Mouse (Mus musculus) liver, embryonic 12.5 days (tissue): ENCODE measurements around the gene Rd3. TPM values are rescaled to one million over a fixed set of nuclear protein-coding genes. Genes with fewer than 3 reads are reported as not detected.
A peak's percentile ranks its signal among the peaks of the same experiment; 100 is the strongest.

Source experiments
- ATAC-seq: fragments of 200-750 bp; cut with Nextera tagmentation; 2 replicates; pipeline ENCODE4 v1.8.0; 2017; ENCODE audit warnings: moderate number of reproducible peaks, mild to moderate bottlenecking, moderate library complexity
- H3K27ac ChIP-seq: fragments of 300-500 bp; sonication (generic); 2 replicates; pipeline ENCODE4 v1.5.1; 2016; ENCODE audit warnings: mild to moderate bottlenecking
- H3K27me3 ChIP-seq: fragments of 300-500 bp; sonication (generic); replicated peaks from 2 replicates; pipeline ENCODE4 v1.6.1; 2016; ENCODE audit warnings: mild to moderate bottlenecking, moderate library complexity
- H3K36me3 ChIP-seq: fragments of 300-500 bp; sonication (generic); 2 replicates; pipeline ENCODE4 v1.6.1; 2016; ENCODE audit warnings: mild to moderate bottlenecking, moderate library complexity
- H3K4me1 ChIP-seq: fragments of 300-500 bp; sonication (generic); 2 replicates; pipeline ENCODE4 v1.6.1; 2016
- H3K4me2 ChIP-seq: fragments of 300-500 bp; sonication (generic); 2 replicates; pipeline ENCODE4 v1.6.1; 2016; ENCODE audit warnings: mild to moderate bottlenecking, moderate library complexity
- H3K4me3 ChIP-seq: fragments of 300-500 bp; sonication (generic); 2 replicates; pipeline ENCODE4 v1.5.1; 2016; ENCODE audit warnings: mild to moderate bottlenecking, moderate library complexity
- H3K9ac ChIP-seq: fragments of 300-500 bp; sonication (generic); 2 replicates; pipeline ENCODE4 v1.6.1; 2016; ENCODE audit warnings: mild to moderate bottlenecking, moderate library complexity
- H3K9me3 ChIP-seq: fragments of 300-500 bp; sonication (generic); replicated peaks from 2 replicates; pipeline ENCODE4 v1.6.1; 2016; ENCODE audit warnings: mild to moderate bottlenecking, moderate library complexity
- WGBS: fragments of 180-500 bp; shearing (Covaris S2); methylation state at CpG from one replicate; pipeline ENCODE4 v1.1.7; 2016; ENCODE audit not compliant: insufficient replicate concordance; 5-methylcytosine and 5-hydroxymethylcytosine counted together
- polyA plus RNA-seq: library from polyadenylated mRNA; unstranded; fragments of >200 nt; fragmentation: Nextera tagmentation; extraction: Ambion mirVana; gene quantifications from 2 replicates; pipeline ENCODE4 v1.2.1, GENCODE M21; 2016

The Rd3 gene
- polyA plus RNA-seq: 0.13 and 0.19 TPM in 2 replicates

DNA sequence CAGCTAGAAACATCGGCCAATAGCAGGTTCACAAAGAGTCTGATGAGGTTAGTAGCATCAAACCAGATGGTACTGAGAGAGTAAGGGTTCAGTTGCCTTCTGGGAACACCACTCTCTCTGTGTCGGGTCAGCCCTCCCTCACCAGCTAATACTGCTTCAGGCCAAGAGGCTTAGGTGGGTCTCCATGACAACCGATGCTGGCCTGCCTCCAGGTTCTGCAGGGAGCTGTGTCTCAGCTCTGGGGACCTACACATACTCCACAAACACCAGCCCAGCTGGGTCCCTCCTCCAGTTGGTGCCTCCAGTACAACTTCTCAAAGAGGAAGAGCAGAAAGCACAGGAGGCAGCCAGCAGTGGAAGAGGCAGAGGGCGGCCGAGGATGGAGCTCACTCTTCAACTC is at the start of gene Rd3:
Gene Rd3 (plus strand): TSS at position 184 of the 400 bp plus-strand sequence.
- no peak within 1 kb of the TSS for H3K9ac ChIP-seq
- H3K4me1 ChIP-seq: no peaks in the 10 kb centered on the region
- no peak within 1 kb of the TSS for H3K4me2 ChIP-seq
- no peaks in the 10 kb centered on the region for H3K36me3 ChIP-seq
- H3K27me3 ChIP-seq: peaks cover 51% of the 10 kb centered on the region
- ATAC-seq: no peak
- WGBS: 58% methylated on average over 5 of the region's 5 CpGs
- no peak within 1 kb of the TSS for H3K27ac ChIP-seq
- H3K9me3 ChIP-seq: no peaks in the 10 kb centered on the region
- no peak within 1 kb of the TSS for H3K4me3 ChIP-seq

DNA sequence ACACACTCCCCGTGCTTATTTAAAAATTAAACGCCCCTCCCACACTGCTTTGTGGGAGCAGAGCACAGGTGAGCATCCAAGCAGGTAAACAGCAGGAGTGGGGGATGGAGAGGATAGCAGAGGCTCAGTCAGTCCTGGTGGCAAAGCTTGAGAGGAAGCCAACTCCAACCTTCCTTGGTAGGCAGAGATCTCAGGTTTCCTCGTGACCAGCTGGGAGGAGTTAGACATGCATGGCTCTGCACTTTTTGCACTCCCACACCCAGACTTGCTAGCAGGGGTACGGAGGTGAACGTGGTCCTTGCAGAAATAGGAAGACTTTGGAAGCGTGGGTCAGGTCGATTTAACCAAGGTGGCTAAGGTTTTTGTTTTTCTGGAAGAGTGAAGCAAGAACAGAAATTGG is 48.8 kb upstream of the Rd3 start:
- no peak overlapping the region for H3K4me2 ChIP-seq
- no peaks in the 10 kb centered on the region for H3K9me3 ChIP-seq
- WGBS: 55% methylated on average over 7 of the region's 7 CpGs
- no peak overlapping the region for H3K9ac ChIP-seq
- no peak overlapping the region for H3K4me3 ChIP-seq
- no peak for ATAC-seq
- no peaks in the 10 kb centered on the region for H3K4me1 ChIP-seq
- H3K27ac ChIP-seq: no peak overlapping the region
- H3K27me3 ChIP-seq: peaks cover 72% of the 10 kb centered on the region
- no peaks in the 10 kb centered on the region for H3K36me3 ChIP-seq

GRCm38 (mm10) chr1:191929065-191929464 is 48.1 kb upstream of the Rd3 start:
- H3K4me1 ChIP-seq: no peaks in the 10 kb centered on the region
- H3K4me2 ChIP-seq: no peak overlapping the region
- no peak overlapping the region for H3K4me3 ChIP-seq
- no peaks in the 10 kb centered on the region for H3K36me3 ChIP-seq
- peaks cover 68% of the 10 kb centered on the region for H3K27me3 ChIP-seq
- WGBS: 61% methylated on average over 8 of the region's 8 CpGs
- ATAC-seq: no peak
- H3K9ac ChIP-seq: no peak overlapping the region
- H3K9me3 ChIP-seq: no peaks in the 10 kb centered on the region
- no peak overlapping the region for H3K27ac ChIP-seq

DNA sequence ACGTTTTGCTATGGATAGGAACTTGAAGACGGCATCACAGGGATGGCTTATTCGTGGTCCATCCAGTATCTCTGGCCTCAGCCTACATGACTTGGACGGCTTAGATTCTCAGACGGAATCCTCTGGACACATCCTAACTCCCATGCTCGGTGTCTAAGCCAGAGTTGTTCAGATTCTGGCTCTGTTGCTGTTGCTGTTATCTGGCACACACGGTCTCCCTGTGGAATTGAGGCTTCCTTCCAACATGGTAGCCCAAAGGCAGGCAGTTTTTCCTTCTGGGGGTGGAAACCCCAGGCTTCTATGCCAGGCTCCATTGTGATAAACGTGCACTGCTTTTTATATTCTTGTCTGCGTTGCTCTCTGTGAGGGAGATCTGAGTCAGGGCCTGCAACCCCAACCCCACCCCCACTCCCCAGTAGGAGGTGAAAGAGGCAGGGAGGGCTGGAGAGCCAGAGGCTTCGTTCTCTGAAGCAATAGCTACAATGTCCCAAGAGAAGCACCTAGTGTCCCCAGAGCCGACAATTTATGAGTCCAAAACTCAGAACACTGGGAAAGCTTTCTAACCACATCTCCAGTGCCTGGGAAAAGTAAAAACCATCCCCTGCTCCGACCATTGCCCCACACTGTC is 47.2 kb upstream of the Rd3 start:
- no peak overlapping the region for H3K4me3 ChIP-seq
- ATAC-seq: no peak
- no peaks in the 10 kb centered on the region for H3K36me3 ChIP-seq
- no peak overlapping the region for H3K9ac ChIP-seq
- peaks cover 68% of the 10 kb centered on the region for H3K27me3 ChIP-seq
- 57% methylated on average over 12 of the region's 12 CpGs for WGBS
- no peak overlapping the region for H3K4me2 ChIP-seq
- no peak overlapping the region for H3K27ac ChIP-seq
- no peaks in the 10 kb centered on the region for H3K9me3 ChIP-seq
- H3K4me1 ChIP-seq: no peaks in the 10 kb centered on the region

DNA sequence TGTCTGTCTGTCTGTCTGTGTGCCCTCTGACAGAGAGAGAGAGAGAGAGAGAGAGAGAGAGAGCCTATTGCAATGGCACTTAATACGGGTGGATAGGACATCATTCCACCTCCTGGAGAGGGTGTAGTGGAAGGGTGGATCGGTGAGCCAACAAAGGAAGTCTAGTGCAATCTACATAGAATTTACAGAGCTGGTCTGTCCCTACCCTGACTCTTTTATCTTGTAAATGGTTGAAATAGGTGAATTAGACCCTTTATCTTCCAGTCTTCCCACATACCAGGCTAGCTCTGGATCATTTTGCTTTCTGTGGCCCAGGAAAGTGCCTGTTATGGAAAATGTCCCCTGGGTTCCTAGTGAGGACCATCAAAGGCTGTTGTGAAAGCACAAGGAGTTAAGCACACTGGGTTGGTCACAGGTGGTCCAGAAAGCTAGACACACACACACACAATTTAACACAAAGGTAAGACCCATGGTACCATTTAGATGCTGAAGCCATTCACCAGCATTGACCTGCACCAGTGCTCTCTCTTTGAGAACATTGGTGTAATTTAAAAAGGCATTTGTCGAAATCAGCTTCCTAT is 46.6 kb upstream of the Rd3 start:
- Histone ChIP-seq H3K27me3 (peaks cover 65% of the 10 kb centered on the region), H3K27ac (no peak overlapping the region), H3K9ac (no peak overlapping the region), H3K36me3 (no peaks in the 10 kb centered on the region), H3K9me3 (no peaks in the 10 kb centered on the region), H3K4me2 (no peak overlapping the region), H3K4me1 (no peaks in the 10 kb centered on the region), H3K4me3 (no peak overlapping the region)
- 60% methylated on average over 3 of the region's 3 CpGs for WGBS
- ATAC-seq: no peak

DNA sequence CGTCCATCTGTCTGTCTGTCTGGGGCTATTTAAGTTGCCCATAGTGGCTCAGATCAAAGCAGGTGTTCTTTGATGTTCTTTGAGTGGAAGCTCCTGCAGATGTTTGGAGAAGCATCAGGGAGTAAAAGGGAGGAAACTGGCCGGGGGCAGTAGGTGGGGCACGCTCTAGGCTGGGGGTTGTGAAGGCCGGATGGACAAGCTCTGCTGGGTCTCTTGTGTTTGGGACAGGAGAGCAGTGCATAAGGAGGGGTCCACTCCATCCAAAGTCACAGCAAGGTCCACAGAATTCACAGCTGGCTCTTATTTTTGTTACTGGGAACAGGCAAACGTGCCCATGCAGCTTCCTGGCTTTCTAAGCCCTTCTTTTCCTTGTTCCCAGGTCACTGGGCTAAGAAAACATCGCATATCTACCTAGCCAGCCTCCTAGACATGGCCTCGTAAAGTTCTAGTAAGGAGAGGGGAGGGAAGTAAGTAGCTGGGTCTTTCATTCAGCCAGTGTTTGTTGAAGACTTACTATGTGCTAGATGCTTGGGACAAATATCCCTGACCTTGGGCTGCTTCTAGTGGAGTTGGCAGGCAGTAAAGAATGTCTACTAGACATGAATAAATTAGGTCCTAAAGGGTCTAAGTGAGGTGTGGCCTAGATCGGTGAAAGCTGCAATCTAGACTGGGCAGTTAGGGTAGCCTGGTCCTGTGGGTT is 44.7 kb upstream of the Rd3 start:
- no peak overlapping the region for H3K4me2 ChIP-seq
- no peak overlapping the region for H3K4me3 ChIP-seq
- no peak overlapping the region for H3K27ac ChIP-seq
- H3K9me3 ChIP-seq: no peaks in the 10 kb centered on the region
- WGBS: 56% methylated on average over 8 of the region's 8 CpGs
- no peaks in the 10 kb centered on the region for H3K4me1 ChIP-seq
- H3K9ac ChIP-seq: no peak overlapping the region
- no peak for ATAC-seq
- peaks cover 58% of the 10 kb centered on the region for H3K27me3 ChIP-seq
- no peaks in the 10 kb centered on the region for H3K36me3 ChIP-seq

DNA sequence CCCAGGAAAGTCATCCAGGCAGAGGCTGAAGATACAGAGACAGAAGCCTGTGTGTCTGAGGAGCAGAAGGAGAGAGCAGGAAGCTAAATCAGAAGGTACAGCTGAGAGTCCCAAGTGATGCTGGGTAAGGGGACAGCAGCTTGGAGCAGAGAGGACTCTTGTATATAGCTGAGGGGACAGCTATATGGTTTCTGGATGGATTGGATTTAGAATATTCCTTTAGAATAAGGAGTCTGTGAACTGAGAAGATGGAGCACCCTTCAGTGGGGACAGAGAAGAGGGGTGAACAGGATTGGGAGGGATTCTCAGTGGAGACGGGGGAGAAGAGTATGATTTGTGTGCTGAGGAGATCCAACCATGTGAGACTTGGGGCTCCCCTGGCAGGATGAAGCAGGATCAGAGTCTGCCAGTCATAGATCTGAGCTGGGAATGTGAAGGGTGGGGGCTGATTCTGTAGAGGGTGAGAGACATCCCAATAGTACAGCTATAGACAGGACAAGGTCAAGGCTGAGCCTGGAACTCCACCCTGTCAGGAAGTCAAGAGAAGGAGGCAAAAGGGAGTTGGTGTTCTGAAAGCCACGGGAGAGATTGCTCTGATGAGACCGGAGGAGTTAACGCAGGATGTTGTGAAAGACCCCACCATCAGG is 44.1 kb upstream of the Rd3 start:
- 48% methylated on average over 4 of the region's 4 CpGs for WGBS
- peak; percentile 18; the same call in 1 of the 2 replicates for ATAC-seq
- H3K4me2 ChIP-seq: no peak overlapping the region
- H3K27me3 ChIP-seq: peaks cover 51% of the 10 kb centered on the region
- no peaks in the 10 kb centered on the region for H3K36me3 ChIP-seq
- H3K27ac ChIP-seq: no peak overlapping the region
- no peak overlapping the region for H3K4me3 ChIP-seq
- no peaks in the 10 kb centered on the region for H3K9me3 ChIP-seq
- H3K4me1 ChIP-seq: no peaks in the 10 kb centered on the region
- H3K9ac ChIP-seq: no peak overlapping the region

DNA sequence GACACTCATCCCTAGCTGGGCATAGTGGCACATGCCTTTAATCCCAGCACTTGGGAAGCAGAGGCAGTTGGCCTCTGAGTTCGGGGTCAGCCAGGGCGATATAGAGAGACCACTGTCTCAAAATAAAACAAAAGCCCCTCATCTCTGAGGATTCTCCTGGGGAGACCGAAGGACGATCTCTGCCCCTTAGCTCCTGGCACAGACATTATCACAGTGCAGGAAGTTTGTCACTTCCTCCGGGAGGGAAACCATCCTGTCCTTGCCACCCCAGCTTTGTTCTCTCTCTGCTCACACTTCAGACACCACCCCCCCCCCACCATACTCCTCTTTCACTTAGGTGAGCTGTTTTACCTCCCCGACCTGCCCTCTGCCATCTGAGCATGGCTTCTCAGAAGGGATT is 33.5 kb upstream of the Rd3 start:
- peaks cover 14% of the 10 kb centered on the region for H3K4me1 ChIP-seq
- H3K9me3 ChIP-seq: no peaks in the 10 kb centered on the region
- H3K9ac ChIP-seq: no peak overlapping the region
- H3K27ac ChIP-seq: no peak overlapping the region
- H3K4me2 ChIP-seq: no peak overlapping the region
- ATAC-seq: no peak
- WGBS: 37% methylated on average over 6 of the region's 6 CpGs
- H3K27me3 ChIP-seq: peaks cover 2% of the 10 kb centered on the region; the same call in 1 of the 2 replicates
- H3K36me3 ChIP-seq: no peaks in the 10 kb centered on the region
- no peak overlapping the region for H3K4me3 ChIP-seq

DNA sequence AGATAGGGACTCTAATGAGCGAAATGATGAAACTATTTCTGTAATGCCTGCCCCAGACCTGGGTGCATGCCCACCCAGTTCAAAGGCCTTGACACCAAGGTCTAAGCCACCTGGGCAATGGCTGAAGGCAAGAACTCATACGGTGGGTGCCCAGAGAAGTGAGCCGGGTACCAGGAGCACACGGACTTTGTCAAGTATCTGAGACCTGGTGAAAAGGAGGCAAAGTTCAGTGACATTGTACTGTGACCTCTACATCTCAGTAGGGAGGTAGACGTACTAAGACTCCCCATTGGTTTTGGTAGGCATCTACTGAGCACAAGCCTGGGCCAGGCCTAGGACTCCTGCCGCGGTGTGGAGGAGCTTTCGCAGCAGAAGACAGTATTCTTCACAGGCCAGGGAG is 31.8 kb upstream of the Rd3 start:
- 80% methylated on average over 8 of the region's 8 CpGs for WGBS

DNA sequence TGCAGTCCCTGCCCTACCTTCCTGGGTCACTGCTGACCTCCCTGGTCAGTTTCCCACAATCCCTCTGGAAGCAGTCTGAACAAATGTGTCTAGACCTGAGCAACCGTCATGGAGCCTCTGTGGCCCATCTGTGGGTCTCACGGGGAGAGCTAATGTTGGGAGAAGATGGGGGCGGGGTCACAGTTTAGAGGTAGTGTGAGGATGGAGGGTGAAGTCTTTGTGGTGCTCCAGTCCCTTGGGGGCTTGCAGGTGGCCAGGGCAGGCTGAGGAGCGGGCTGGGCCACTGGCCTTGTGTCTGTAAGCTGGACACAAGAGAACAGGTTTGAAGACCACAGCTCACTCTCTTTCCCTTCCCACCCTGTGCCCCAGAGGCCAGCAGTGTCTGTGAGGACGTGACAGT is 31.4 kb upstream of the Rd3 start:
- ATAC-seq: no peak
- H3K4me3 ChIP-seq: no peak overlapping the region
- H3K9ac ChIP-seq: no peak overlapping the region
- H3K9me3 ChIP-seq: no peaks in the 10 kb centered on the region
- no peaks in the 10 kb centered on the region for H3K36me3 ChIP-seq
- H3K4me1 ChIP-seq: peaks cover 14% of the 10 kb centered on the region
- 61% methylated on average over 5 of the region's 5 CpGs for WGBS
- no peak overlapping the region for H3K27ac ChIP-seq
- H3K27me3 ChIP-seq: peaks cover 5% of the 10 kb centered on the region; the same call in 1 of the 2 replicates
- H3K4me2 ChIP-seq: no peak overlapping the region

More for the DNA sequence above, 31.8 kb upstream of the Rd3 start:
- H3K27me3 ChIP-seq: peaks cover 5% of the 10 kb centered on the region; the same call in 1 of the 2 replicates
- no peak for ATAC-seq
- H3K4me1 ChIP-seq: peaks cover 14% of the 10 kb centered on the region
- no peaks in the 10 kb centered on the region for H3K36me3 ChIP-seq
- H3K4me3 ChIP-seq: no peak overlapping the region
- H3K9me3 ChIP-seq: no peaks in the 10 kb centered on the region
- no peak overlapping the region for H3K4me2 ChIP-seq
- H3K27ac ChIP-seq: no peak overlapping the region
- no peak overlapping the region for H3K9ac ChIP-seq

DNA sequence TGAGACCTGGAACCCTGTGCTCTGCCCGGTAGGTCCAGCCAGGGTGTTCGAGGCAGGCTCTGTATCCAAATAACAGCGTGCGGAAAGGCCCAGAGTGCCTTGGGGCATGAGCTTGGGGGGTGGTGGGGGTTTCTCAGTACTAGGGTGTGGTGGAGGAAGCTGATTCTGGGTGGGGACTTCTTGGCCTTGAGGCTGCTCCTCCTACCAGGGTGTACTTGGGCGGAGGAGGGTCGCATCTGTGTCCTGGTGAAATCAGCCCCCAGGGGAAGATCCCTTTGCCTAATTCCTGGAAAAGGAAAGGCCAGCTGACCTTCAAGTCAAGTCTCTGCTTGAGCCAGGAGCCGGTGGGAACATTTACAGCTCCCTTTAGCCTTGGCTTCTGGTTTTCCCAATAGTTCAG is 30.9 kb upstream of the Rd3 start:
- peaks cover 14% of the 10 kb centered on the region for H3K4me1 ChIP-seq
- no peak overlapping the region for H3K4me3 ChIP-seq
- no peak overlapping the region for H3K4me2 ChIP-seq
- H3K9me3 ChIP-seq: no peaks in the 10 kb centered on the region
- no peak for ATAC-seq
- H3K36me3 ChIP-seq: no peaks in the 10 kb centered on the region
- no peak overlapping the region for H3K9ac ChIP-seq
- WGBS: 59% methylated on average over 7 of the region's 7 CpGs
- H3K27ac ChIP-seq: no peak overlapping the region
- peaks cover 5% of the 10 kb centered on the region; the same call in 1 of the 2 replicates for H3K27me3 ChIP-seq

DNA sequence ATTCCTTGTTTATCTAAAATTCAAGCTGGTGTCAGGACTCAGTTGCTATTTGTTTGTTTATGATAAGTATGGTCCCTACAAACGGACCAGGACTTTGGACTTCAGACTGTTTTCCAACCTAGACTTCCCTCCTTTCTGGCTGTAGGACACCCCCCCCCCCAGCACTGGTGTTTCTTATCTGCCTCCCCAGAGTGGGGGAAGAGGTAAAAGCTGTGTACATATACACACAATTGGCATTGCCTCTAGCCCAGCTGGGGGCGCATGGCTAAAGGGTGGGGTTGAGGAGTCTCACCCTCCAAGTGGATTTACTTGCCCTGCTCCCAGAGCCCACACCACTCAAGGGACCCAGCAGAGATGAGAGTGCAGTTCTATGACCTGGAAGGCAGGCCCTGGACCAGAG is 30.3 kb upstream of the Rd3 start:
- 65% methylated on average over 2 of the region's 2 CpGs for WGBS
- no peak for ATAC-seq

More for the DNA sequence above, 30.3 kb upstream of the Rd3 start:
- Histone ChIP-seq H3K4me3 (no peak overlapping the region), H3K4me1 (peaks cover 14% of the 10 kb centered on the region), H3K9ac (no peak overlapping the region), H3K27ac (no peak overlapping the region), H3K27me3 (peaks cover 5% of the 10 kb centered on the region; the same call in 1 of the 2 replicates), H3K36me3 (no peaks in the 10 kb centered on the region), H3K9me3 (no peaks in the 10 kb centered on the region), H3K4me2 (no peak overlapping the region)
